Comparison of ENCODE assay signal across 9 mouse cellular contexts in genomic region chr2:178727930-178728793, GRCm38 (mm10).
DNase-seq lines count a peak whose midpoint lies in the region; ATAC-seq lines count a peak whose summit lies in the region.
"Had no signal": no experiment of that assay in that cellular context is flagged by ENCODE, and none has a peak within 500 bp of the region (broad histone marks: within the 10 kb centered on the region; RNA-seq: fewer than 3 reads in every experiment).

No protein-coding gene starts in this region.

- 9% methylated on average over 17 of the region's 17 CpGs for WGBS in heart, embryonic 13.5 days
- WGBS in hindbrain, embryonic 13.5 days, result 6% methylated on average over 17 of the region's 17 CpGs
- 6% methylated on average over 17 of the region's 17 CpGs for WGBS in neural tube, embryonic 13.5 days

- ATAC-seq in heart, embryonic 13.5 days (ENCODE audit: extremely low read depth, insufficient number of reproducible peaks, low FRiP score, low TSS enrichment), result no peak
- ATAC-seq in common myeloid progenitor, adult 5-6 weeks (replicated peaks; ENCODE audit: low read depth, poor library complexity, severe bottlenecking), result peak; percentile 68
- peak; percentile 52 for ATAC-seq in hindbrain, embryonic 13.5 days (ENCODE audit: low FRiP score)
- peak; percentile 62; the same call in 1 of the 2 replicates for ATAC-seq in neural tube, embryonic 13.5 days (ENCODE audit: low read depth)
- no peak for ATAC-seq in frontal cortex, adult (ENCODE audit: low TSS enrichment)

- H3K4me2 ChIP-seq in heart, embryonic 13.5 days, result peak overlapping the region; percentile 51
- peak overlapping the region; percentile 42 for H3K4me2 ChIP-seq in hindbrain, embryonic 13.5 days
- H3K4me2 ChIP-seq in neural tube, embryonic 13.5 days, result peak overlapping the region; percentile 37

- DNase-seq in heart, postnatal 25 days (ENCODE audit: low spot score), result no peak
- DNase-seq in layer of hippocampus, adult 11-12 months (ENCODE audit: low spot score), result no peak
- DNase-seq in lung, postnatal 36 days, result no peak
- DNase-seq: heart, postnatal 10 days had no signal

- no peaks in the 10 kb centered on the region for H3K9me3 ChIP-seq in heart, embryonic 13.5 days
- no peaks in the 10 kb centered on the region for H3K9me3 ChIP-seq in hindbrain, embryonic 13.5 days
- no peaks in the 10 kb centered on the region for H3K9me3 ChIP-seq in neural tube, embryonic 13.5 days

- no peak overlapping the region for H3K4me3 ChIP-seq in heart, embryonic 13.5 days
- H3K4me3 ChIP-seq in hindbrain, embryonic 13.5 days, result no peak overlapping the region
- no peak overlapping the region for H3K4me3 ChIP-seq in neural tube, embryonic 13.5 days

- H3K4me1 ChIP-seq in heart, embryonic 13.5 days, result peaks cover 9% of the 10 kb centered on the region; the same call in 1 of the 2 replicates
- H3K4me1 ChIP-seq in hindbrain, embryonic 13.5 days (replicated peaks), result peaks cover 17% of the 10 kb centered on the region
- H3K4me1 ChIP-seq in neural tube, embryonic 13.5 days (replicated peaks), result peaks cover 27% of the 10 kb centered on the region

- intact Hi-C loops in heart, postnatal 25 days (cut with DNase I), result no loop called here

- H3K36me3 ChIP-seq in heart, embryonic 13.5 days, result no peaks in the 10 kb centered on the region
- no peaks in the 10 kb centered on the region for H3K36me3 ChIP-seq in hindbrain, embryonic 13.5 days
- H3K36me3 ChIP-seq in neural tube, embryonic 13.5 days, result no peaks in the 10 kb centered on the region

- no peak overlapping the region for H3K9ac ChIP-seq in heart, embryonic 13.5 days
- H3K9ac ChIP-seq in hindbrain, embryonic 13.5 days, result peak overlapping the region; percentile 21; the same call in 1 of the 2 replicates
- H3K9ac ChIP-seq in neural tube, embryonic 13.5 days, result no peak overlapping the region

- H3K27ac ChIP-seq in heart, embryonic 13.5 days (replicated peaks), result no peak overlapping the region
- H3K27ac ChIP-seq in hindbrain, embryonic 13.5 days, result peak overlapping the region; percentile 31
- no peak overlapping the region for H3K27ac ChIP-seq in neural tube, embryonic 13.5 days (replicated peaks)

- H3K27me3 ChIP-seq in heart, embryonic 13.5 days (replicated peaks), result peaks cover 16% of the 10 kb centered on the region; the same call in 1 of the 2 replicates
- peaks cover 7% of the 10 kb centered on the region; the same call in 1 of the 2 replicates for H3K27me3 ChIP-seq in hindbrain, embryonic 13.5 days
- 0 out of 2 replicates have a peak, but pooled peaks cover 3% of the 10 kb centered on the region for H3K27me3 ChIP-seq in neural tube, embryonic 13.5 days

Comparison
In these comparisons a context has a peak if more than half of its experiments do, and no peak if none do; other contexts are left out.
1. ATAC-seq: peak in common myeloid progenitor, adult 5-6 weeks (single experiment), hindbrain, embryonic 13.5 days (single experiment) and neural tube, embryonic 13.5 days (single experiment); none in heart, embryonic 13.5 days (single experiment) and frontal cortex, adult (single experiment).
2. Peak in every context shown above with its lines, with median percentiles within 50 percentile points of each other: H3K4me2 ChIP-seq.